Mouse (Mus musculus) intestine, postnatal 0 days (tissue): ENCODE results near the gene Tigd3. TPM values are rescaled to one million over a fixed set of nuclear protein-coding genes. Genes with fewer than 3 reads are reported as not detected.
A peak's percentile ranks its signal among the peaks of the same experiment; 100 is the strongest.

Experiments used
- ATAC-seq: fragments of 200-750 bp; cut with Nextera tagmentation; 2 replicates; pipeline ENCODE4 v1.8.0; 2017; ENCODE audit warnings: mild to moderate bottlenecking, moderate TSS enrichment, moderate library complexity
- H3K27ac ChIP-seq: fragments of 300-500 bp; sonication (generic); 2 replicates; pipeline ENCODE4 v1.5.1; 2014; ENCODE audit warnings: mild to moderate bottlenecking, low read depth, low read length, moderate library complexity
- H3K27me3 ChIP-seq: fragments of 300-500 bp; sonication (generic); replicated peaks from 2 replicates; pipeline ENCODE4 v1.6.1; 2014; ENCODE audit warnings: low read length, mixed read lengths; ENCODE audit not compliant: control insufficient read depth, insufficient read depth
- H3K36me3 ChIP-seq: fragments of 300-500 bp; sonication (generic); 2 replicates; pipeline ENCODE4 v1.6.1; 2014; ENCODE audit warnings: mild to moderate bottlenecking, moderate library complexity; ENCODE audit not compliant: control insufficient read depth, insufficient read depth
- H3K4me1 ChIP-seq: fragments of 300-500 bp; sonication (generic); replicated peaks from 2 replicates; pipeline ENCODE4 v1.6.1; 2014; ENCODE audit warnings: antibody characterized with exemption, low read length, mixed read lengths; ENCODE audit not compliant: control insufficient read depth, insufficient read depth
- H3K4me2 ChIP-seq: fragments of 300-500 bp; sonication (generic); replicated peaks from 2 replicates; pipeline ENCODE4 v1.6.1; 2014; ENCODE audit warnings: low read depth, mild to moderate bottlenecking, moderate library complexity
- H3K4me3 ChIP-seq: fragments of 300-500 bp; sonication (generic); 2 replicates; pipeline ENCODE4 v1.5.1; 2014; ENCODE audit warnings: low read depth, low read length
- H3K9ac ChIP-seq: fragments of 300-500 bp; sonication (generic); 2 replicates; pipeline ENCODE4 v1.6.1; 2014; ENCODE audit warnings: mild to moderate bottlenecking, low read depth, low read length
- H3K9me3 ChIP-seq: fragments of 300-500 bp; sonication (generic); 2 replicates; pipeline ENCODE4 v1.6.1; 2016; ENCODE audit warnings: mixed run types; ENCODE audit not compliant: control insufficient read depth
- CTCF ChIP-seq: sonication (generic); IDR thresholded peaks from 2 replicates; pipeline ENCODE4 v1.5.1; 2016; ENCODE audit warnings: low read depth, mild to moderate bottlenecking, control low read depth, antibody characterized with exemption, moderate library complexity
- WGBS: fragments of 180-500 bp; shearing (Covaris S2); extraction: QIAGEN DNeasy Blood & Tissue Kit; methylation state at CpG from one replicate; pipeline ENCODE4 v1.1.7; 2014; 5-methylcytosine and 5-hydroxymethylcytosine counted together
- polyA plus RNA-seq: library from polyadenylated mRNA; unstranded; fragments of >200 nt; fragmentation: Nextera tagmentation; extraction: Ambion mirVana; gene quantifications from 2 replicates; pipeline ENCODE4 v1.2.1, GENCODE M21; 2015

Gene Tigd3
- polyA plus RNA-seq, 1 experiment from 2014 or later = 1.0 TPM

DNA sequence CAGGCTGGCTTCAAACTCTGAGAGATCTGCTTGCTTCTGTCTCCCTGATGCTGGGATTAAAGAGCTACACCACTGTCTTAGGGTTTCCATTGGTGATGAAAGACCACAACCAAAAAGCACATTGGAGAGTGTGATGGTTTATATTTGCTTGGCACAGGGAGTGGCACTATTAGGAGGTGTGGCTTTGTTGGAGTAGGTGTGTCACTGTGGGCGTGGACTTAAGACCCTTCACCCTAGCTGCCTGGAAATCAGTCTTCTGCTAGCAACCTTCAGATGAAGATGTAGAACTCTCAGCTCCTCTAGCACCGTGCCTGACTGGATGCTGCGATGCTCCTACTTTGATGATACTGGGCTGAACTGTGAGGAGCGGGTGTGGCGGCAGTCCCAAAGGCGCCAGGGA is 44.6 kb upstream of the Tigd3 start:
- 55% methylated on average over 6 of the region's 6 CpGs for WGBS
- Histone ChIP-seq H3K27me3 (no peaks in the 10 kb centered on the region), H3K4me3 (no peak overlapping the region), H3K27ac (no peak overlapping the region), H3K9ac (no peak overlapping the region), H3K4me1 (peaks cover 3% of the 10 kb centered on the region), H3K4me2 (no peak overlapping the region), H3K9me3 (no peaks in the 10 kb centered on the region), H3K36me3 (peaks cover 31% of the 10 kb centered on the region; the same call in 1 of the 2 replicates)
- no peak for ATAC-seq
- no peak for TF ChIP-seq CTCF

DNA sequence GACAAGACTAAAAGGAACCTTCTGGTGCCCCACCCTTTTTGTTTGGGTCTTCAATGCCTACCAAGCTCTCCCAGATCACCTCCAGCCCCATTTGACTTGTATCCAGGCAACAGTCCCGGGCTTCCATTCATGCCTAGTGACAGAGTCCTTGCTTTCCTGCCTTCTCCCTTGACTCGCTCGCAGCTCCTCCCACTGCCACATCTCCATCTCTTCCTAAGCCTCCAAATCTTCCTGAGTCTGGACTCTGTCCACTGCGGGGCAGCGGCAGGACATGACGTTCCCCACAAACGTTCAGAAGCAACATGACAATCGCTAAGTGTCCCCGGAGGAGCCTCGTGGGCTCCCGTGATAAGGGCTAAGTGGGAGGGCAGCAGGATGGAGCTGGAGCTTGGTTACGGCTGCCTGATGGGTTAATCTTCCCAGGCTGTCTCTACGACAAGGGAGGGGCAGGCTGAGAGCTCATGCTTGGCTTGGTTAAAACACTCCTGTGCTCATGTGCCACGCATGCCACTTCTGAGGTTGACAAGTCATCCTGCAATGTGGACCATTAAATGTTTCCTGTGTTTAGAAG is 44.0 kb upstream of the Tigd3 start:
- H3K27ac ChIP-seq = no peak overlapping the region
- H3K4me3 ChIP-seq = no peak overlapping the region
- no peaks in the 10 kb centered on the region for H3K9me3 ChIP-seq
- peaks cover 25% of the 10 kb centered on the region; the same call in 1 of the 2 replicates for H3K36me3 ChIP-seq
- no peak overlapping the region for H3K9ac ChIP-seq
- WGBS = 23% methylated on average over 14 of the region's 14 CpGs
- ATAC-seq = no peak
- no peaks in the 10 kb centered on the region for H3K27me3 ChIP-seq
- H3K4me1 ChIP-seq = peaks cover 3% of the 10 kb centered on the region
- TF ChIP-seq CTCF = no peak
- no peak overlapping the region for H3K4me2 ChIP-seq

DNA sequence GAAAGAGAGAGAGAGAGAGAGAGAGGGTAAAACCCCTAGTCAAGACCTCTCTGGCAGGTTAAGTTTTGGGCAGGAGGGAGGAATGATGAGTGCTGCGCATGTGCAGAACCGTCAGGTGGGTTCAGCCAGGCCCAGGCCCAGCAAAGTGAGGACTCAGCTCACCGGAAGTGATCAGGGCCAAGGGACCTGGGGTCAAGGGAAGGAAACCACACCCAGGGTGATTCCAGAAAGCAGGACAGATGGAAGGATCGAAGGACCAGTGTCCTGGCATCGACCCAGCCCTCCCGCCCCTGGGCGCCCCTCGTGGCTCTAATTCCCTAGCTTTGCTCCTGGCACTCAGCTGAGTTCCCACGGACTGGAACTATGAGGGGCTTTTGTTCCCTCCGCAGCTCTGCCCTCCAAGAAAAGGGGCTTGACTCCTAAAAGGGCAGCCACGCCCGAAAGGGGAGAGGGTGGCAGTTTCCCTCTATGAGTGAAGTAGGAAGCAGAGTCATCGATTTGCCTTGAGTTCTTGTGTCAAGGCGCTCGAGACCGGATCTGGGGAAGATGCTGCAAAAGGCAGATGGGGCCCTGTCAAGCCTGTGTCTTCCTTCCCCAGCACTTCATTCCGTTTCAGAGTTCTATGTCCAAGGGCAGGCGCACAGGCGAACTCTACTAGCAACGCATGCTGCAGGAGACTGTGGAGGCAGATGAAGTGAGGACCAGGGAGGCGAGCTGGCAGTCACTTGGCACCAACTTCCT is 43.3 kb upstream of the Tigd3 start:
- no peak for ATAC-seq
- Histone ChIP-seq H3K36me3 (peaks cover 22% of the 10 kb centered on the region; the same call in 1 of the 2 replicates), H3K9me3 (no peaks in the 10 kb centered on the region), H3K4me2 (no peak overlapping the region), H3K27ac (no peak overlapping the region), H3K4me3 (no peak overlapping the region), H3K9ac (no peak overlapping the region), H3K4me1 (peaks cover 3% of the 10 kb centered on the region), H3K27me3 (no peaks in the 10 kb centered on the region)
- 80% methylated on average over 21 of the region's 21 CpGs for WGBS
- TF ChIP-seq CTCF = no peak

DNA sequence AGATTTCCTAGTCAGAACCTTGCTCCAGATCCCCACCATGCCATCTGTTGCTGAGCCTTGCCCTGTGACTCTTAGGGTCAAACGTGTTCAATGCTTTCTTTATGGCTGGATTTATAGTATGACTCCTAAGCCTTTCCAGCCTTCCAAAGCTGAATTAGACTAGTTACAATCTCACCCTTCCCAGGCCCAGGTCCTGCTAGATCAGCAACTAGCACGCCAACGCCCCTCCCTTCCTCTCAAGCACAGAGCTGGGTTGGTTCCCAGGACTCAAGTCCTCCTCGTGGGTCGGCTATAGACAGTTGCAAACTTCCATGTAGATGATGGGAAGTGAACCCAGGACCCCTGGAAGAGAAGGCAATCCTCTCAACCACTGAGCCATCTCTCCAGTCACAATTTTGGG is 41.7 kb upstream of the Tigd3 start:
- TF ChIP-seq CTCF = no peak
- 45% methylated on average over 5 of the region's 5 CpGs for WGBS
- ATAC-seq = no peak

DNA sequence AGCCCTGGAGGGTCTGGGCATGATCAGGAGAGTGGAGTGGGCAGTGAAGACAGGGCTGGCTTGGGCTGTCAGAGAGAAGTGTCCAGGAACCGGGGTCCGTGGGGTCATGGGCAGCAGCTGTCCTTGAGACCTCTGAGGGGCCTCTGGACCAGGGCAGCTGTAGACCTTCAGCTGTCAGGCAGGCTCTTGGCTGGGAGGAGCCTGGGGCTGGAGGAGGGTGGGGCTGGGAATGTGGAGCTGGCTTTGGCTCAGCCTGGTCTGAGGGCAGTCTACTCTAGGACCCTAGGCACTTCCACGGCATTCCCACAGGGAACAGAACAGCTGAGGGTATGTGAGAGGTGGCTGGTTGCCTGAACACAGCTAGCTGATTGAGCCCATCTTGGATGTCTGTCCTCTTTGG is 41.3 kb upstream of the Tigd3 start:
- ATAC-seq = peak; percentile 49; the same call in 1 of the 2 replicates
- peaks cover 6% of the 10 kb centered on the region; the same call in 1 of the 2 replicates for H3K36me3 ChIP-seq
- H3K4me2 ChIP-seq = 0 out of 2 replicates have a peak overlapping the region, but pooled peaks have one; percentile 13
- no peak overlapping the region for H3K4me3 ChIP-seq
- H3K4me1 ChIP-seq = peaks cover 3% of the 10 kb centered on the region
- no peak for TF ChIP-seq CTCF
- H3K9ac ChIP-seq = no peak overlapping the region
- 14% methylated on average over 3 of the region's 3 CpGs for WGBS
- H3K9me3 ChIP-seq = no peaks in the 10 kb centered on the region
- H3K27me3 ChIP-seq = no peaks in the 10 kb centered on the region
- peak overlapping the region; percentile 28; the same call in 1 of the 2 replicates for H3K27ac ChIP-seq

More for the DNA sequence above, 41.7 kb upstream of the Tigd3 start:
- Histone ChIP-seq H3K4me3 (no peak overlapping the region), H3K9me3 (no peaks in the 10 kb centered on the region), H3K4me2 (0 out of 2 replicates have a peak overlapping the region, but pooled peaks have one; percentile 13), H3K36me3 (peaks cover 10% of the 10 kb centered on the region; the same call in 1 of the 2 replicates), H3K27ac (peak overlapping the region; percentile 28; the same call in 1 of the 2 replicates), H3K9ac (no peak overlapping the region), H3K4me1 (peaks cover 3% of the 10 kb centered on the region), H3K27me3 (no peaks in the 10 kb centered on the region)
